ENCODE assay signal across 8 mouse cellular contexts in genomic region chr1:61639114-61640093, GRCm38 (mm10). TPM values are rescaled to one million over a fixed set of nuclear protein-coding genes. Genes with fewer than 3 reads are reported as not detected.
DNase-seq lines count a peak whose midpoint lies in the region; ATAC-seq and TF ChIP-seq lines count a peak whose summit lies in the region.

No protein-coding gene starts in this region.

- H3K9ac ChIP-seq in intestine, postnatal 0 days (ENCODE audit: low read depth, low read length): peak overlapping the region; percentile 89
- H3K9ac ChIP-seq in liver, postnatal 0 days (replicated peaks): peak overlapping the region; percentile 64

- H3K4me1 ChIP-seq in bone marrow macrophage, adult 2 months (ENCODE audit: control insufficient read depth, insufficient read depth, low read length): no peaks in the 10 kb centered on the region
- H3K4me1 ChIP-seq in intestine, postnatal 0 days (replicated peaks; ENCODE audit: control insufficient read depth, insufficient read depth, low read length): peaks cover under 1% of the 10 kb centered on the region; the same call in 1 of the 2 replicates
- H3K4me1 ChIP-seq in liver, postnatal 0 days (ENCODE audit: insufficient read depth): no peaks in the 10 kb centered on the region
- peaks cover 7% of the 10 kb centered on the region for H3K4me1 ChIP-seq in olfactory bulb, adult 2 months (ENCODE audit: control insufficient read depth, insufficient read depth, low read length)

- TF ChIP-seq CTCF in bone marrow macrophage, adult 2 months (IDR thresholded peaks at IDR 0.05; ENCODE audit: low read depth, low read length): no peak
- no peak; the same call in 1 of the 2 replicates for TF ChIP-seq CTCF in intestine, postnatal 0 days (IDR thresholded peaks at IDR 0.05; ENCODE audit: low read depth)
- TF ChIP-seq CTCF in liver, postnatal 0 days (IDR thresholded peaks at IDR 0.05; ENCODE audit: low read depth): no peak
- TF ChIP-seq CTCF in olfactory bulb, adult 2 months (IDR thresholded peaks at IDR 0.05; ENCODE audit: insufficient read depth, low read depth, low read length): no peak

- no peaks in the 10 kb centered on the region for H3K27me3 ChIP-seq in intestine, postnatal 0 days (replicated peaks; ENCODE audit: control insufficient read depth, insufficient read depth, low read length)
- no peaks in the 10 kb centered on the region for H3K27me3 ChIP-seq in liver, postnatal 0 days (ENCODE audit: insufficient read depth, low read length)

- peak overlapping the region; percentile 84 for H3K4me3 ChIP-seq in bone marrow macrophage, adult 2 months (ENCODE audit: insufficient read depth, low read length)
- H3K4me3 ChIP-seq in intestine, postnatal 0 days (ENCODE audit: low read depth, low read length): peak overlapping the region; percentile 95
- peak overlapping the region; percentile 63 for H3K4me3 ChIP-seq in liver, postnatal 0 days (ENCODE audit: low read depth, low read length)
- H3K4me3 ChIP-seq in olfactory bulb, adult 2 months (ENCODE audit: insufficient read depth, low read depth, low read length): peak overlapping the region; percentile 68

- TF ChIP-seq POLR2A in bone marrow macrophage, adult 2 months (IDR thresholded peaks at IDR 0.05; ENCODE audit: borderline replicate concordance, low read depth, low read length): no peak
- TF ChIP-seq POLR2A in olfactory bulb, adult 2 months (IDR thresholded peaks at IDR 0.05; ENCODE audit: insufficient read depth, low read depth, low read length): no peak

- no peaks in the 10 kb centered on the region for H3K9me3 ChIP-seq in intestine, postnatal 0 days (ENCODE audit: control insufficient read depth)
- no peaks in the 10 kb centered on the region for H3K9me3 ChIP-seq in liver, postnatal 0 days (ENCODE audit: low read length)

- no peak for TF ChIP-seq EP300 in liver, postnatal 0 days (IDR thresholded peaks at IDR 0.05; ENCODE audit: low read depth)

- peak overlapping the region; percentile 95 for H3K4me2 ChIP-seq in intestine, postnatal 0 days (replicated peaks; ENCODE audit: low read depth)
- peak overlapping the region; percentile 92 for H3K4me2 ChIP-seq in liver, postnatal 0 days (ENCODE audit: low read depth, low read length)

- 2% methylated on average over 40 of the region's 40 CpGs for WGBS in intestine, postnatal 0 days
- WGBS in liver, postnatal 0 days (ENCODE audit: insufficient replicate concordance): 8% methylated on average over 40 of the region's 40 CpGs
- WGBS in olfactory bulb, adult 2 months: 5% methylated on average over 40 of the region's 40 CpGs

- no peak overlapping the region for H3K27ac ChIP-seq in bone marrow macrophage, adult 2 months (ENCODE audit: insufficient read depth, low read depth, low read length)
- peak overlapping the region; percentile 91 for H3K27ac ChIP-seq in intestine, postnatal 0 days (ENCODE audit: low read depth, low read length)
- H3K27ac ChIP-seq in liver, postnatal 0 days (ENCODE audit: low read depth): peak overlapping the region; percentile 7; the same call in 1 of the 2 replicates
- no peak overlapping the region for H3K27ac ChIP-seq in olfactory bulb, adult 2 months (ENCODE audit: insufficient read depth, low read depth, low read length)

- DNase-seq in ovary, postnatal 10 days (ENCODE audit: low spot score): peak; percentile 3
- no peak for DNase-seq in ovary, adult 18-20 months (ENCODE audit: low spot score)
- peak; percentile 40 to 61 for DNase-seq in heart, adult 18-20 months
- DNase-seq in liver, postnatal 0 days: no peak
- no peak for DNase-seq in gastrocnemius, postnatal 25 days

- ATAC-seq in intestine, postnatal 0 days: peak; percentile 60
- ATAC-seq in liver, postnatal 0 days: peak; percentile 67

- no peaks in the 10 kb centered on the region for H3K36me3 ChIP-seq in intestine, postnatal 0 days (ENCODE audit: control insufficient read depth, insufficient read depth)
- no peaks in the 10 kb centered on the region for H3K36me3 ChIP-seq in liver, postnatal 0 days (replicated peaks; ENCODE audit: insufficient read depth, low read length)

RNA-seq across cellular contexts. Expression of gene Pard3b, which starts 0.8 kb away (rescaled TPM):
- polyA plus RNA-seq in bone marrow macrophage, adult 2 months (2012; ENCODE audit: insufficient read depth, insufficient read length, missing spikeins): 0.12 and 0.37 TPM in 2 replicates
- 10 to 100 TPM; 12.6 to 13.0 TPM for total RNA-seq in heart, adult 18-20 months (2021)
- polyA plus RNA-seq in intestine, postnatal 0 days (2015; fragmentation: Nextera tagmentation; extraction: Ambion mirVana): 17.2 and 20.1 TPM in 2 replicates
- 2.8 and 3.3 TPM in 2 replicates for polyA plus RNA-seq in liver, postnatal 0 days (2015; fragmentation: Nextera tagmentation; extraction: Ambion mirVana)
- polyA plus RNA-seq in olfactory bulb, adult 2 months (2012; ENCODE audit: insufficient read depth, insufficient read length, low replicate concordance, missing spikeins): not detected in 2 replicates
- total RNA-seq in gastrocnemius, postnatal 25 days (2021): 1 to 10 TPM; 5.6 to 7.0 TPM

Comparison
In these comparisons a context has a peak if more than half of its experiments do, and no peak if none do; other contexts are left out.
1. DNase-seq: peak in ovary, postnatal 10 days (single experiment) and heart, adult 18-20 months (2 of 2); none in ovary, adult 18-20 months (single experiment), liver, postnatal 0 days (single experiment) and gastrocnemius, postnatal 25 days (single experiment).
2. H3K27ac ChIP-seq: peak in intestine, postnatal 0 days (single experiment) and liver, postnatal 0 days (single experiment); none in bone marrow macrophage, adult 2 months (single experiment) and olfactory bulb, adult 2 months (single experiment).
3. Peak in every context shown above with its lines, with median percentiles within 50 percentile points of each other: H3K4me3 ChIP-seq.